Mouse (Mus musculus) kidney, adult 10 weeks (tissue): ENCODE results near the gene Acp6. TPM values are rescaled to one million over a fixed set of nuclear protein-coding genes. Genes with fewer than 3 reads are reported as not detected.

ENCODE experiments used
- polyA plus RNA-seq: library from polyadenylated mRNA; stranded (reverse); fragments of 350-450 nt; fragmentation: Illumina TruSeq; extraction: RNeasy Lipid Tissue Mini Kit (QIAGEN cat#74804); gene quantifications from one replicate; pipeline ENCODE4 v1.2.3, GENCODE M21; 2014; ENCODE audit warnings: low read depth, low replicate concordance

Acp6 gene
- 28.3 TPM for polyA plus RNA-seq

GRCm38 (mm10) chr3:97158611-97159508, at the start of gene Acp6:
TSS of gene Acp6 (plus strand) at chr3:97158777.

Other genes starting within 250 kb of the Acp6 start
- gene Gja8, start 232.8 kb upstream of the Acp6 start, polyA plus RNA-seq: not detected
- 3.6 TPM for gene Bcl9, start 139.1 kb downstream of the Acp6 start, polyA plus RNA-seq